Mouse (Mus musculus): ENCODE measurements around the gene Utp3. TPM values are rescaled to one million over a fixed set of nuclear protein-coding genes. Genes with fewer than 3 reads are reported as not detected.
A peak's percentile ranks its signal among the peaks of the same experiment; 100 is the strongest.
"Not testable (repeated sequence)": the region's sequence is repeated elsewhere in the genome, so short reads cannot be mapped to it uniquely, and the experiment has no call there.

Utp3 gene
- 65.0 and 68.5 TPM in 2 replicates for polyA plus RNA-seq (2016; fragmentation: Nextera tagmentation; extraction: Ambion mirVana)

GRCm38 (mm10) chr5:88554086-88554886, at the start of gene Utp3:
Utp3 (plus strand) TSS chr5:88554462.
- Histone ChIP-seq H3K4me1 (peaks cover 23% of the 10 kb centered on the region), H3K27me3 (no peaks in the 10 kb centered on the region), H3K36me3 (replicated peaks) (0 out of 2 replicates have a peak, but pooled peaks cover 9% of the 10 kb centered on the region), H3K4me2 (peak within 1 kb of the TSS; percentile 90), H3K9me3 (no peaks in the 10 kb centered on the region), H3K9ac (peak within 1 kb of the TSS; percentile 92), H3K4me3 (replicated peaks) (peak within 1 kb of the TSS; percentile 86), H3K27ac (peak within 1 kb of the TSS; percentile 91)
- peak; percentile 97 for ATAC-seq (ENCODE audit: low FRiP score)
- under 1% methylated on average over 76 of the region's 76 CpGs for WGBS

- no peak overlapping the region for H3K4me3 ChIP-seq (replicated peaks)
- no peaks in the 10 kb centered on the region for H3K27me3 ChIP-seq
- no peak overlapping the region for H3K27ac ChIP-seq
- 75% methylated on average over 1 of the region's 1 CpGs for WGBS
- no peak overlapping the region for H3K4me2 ChIP-seq
- H3K36me3 ChIP-seq (replicated peaks) = no peaks in the 10 kb centered on the region
- no peaks in the 10 kb centered on the region for H3K4me1 ChIP-seq
- no peak for ATAC-seq (ENCODE audit: low FRiP score)
- no peak overlapping the region for H3K9ac ChIP-seq
- H3K9me3 ChIP-seq = no peaks in the 10 kb centered on the region
These were observed 45.7 kb upstream of the Utp3 start for GRCm38 (mm10) chr5:88508555-88508954.

DNA sequence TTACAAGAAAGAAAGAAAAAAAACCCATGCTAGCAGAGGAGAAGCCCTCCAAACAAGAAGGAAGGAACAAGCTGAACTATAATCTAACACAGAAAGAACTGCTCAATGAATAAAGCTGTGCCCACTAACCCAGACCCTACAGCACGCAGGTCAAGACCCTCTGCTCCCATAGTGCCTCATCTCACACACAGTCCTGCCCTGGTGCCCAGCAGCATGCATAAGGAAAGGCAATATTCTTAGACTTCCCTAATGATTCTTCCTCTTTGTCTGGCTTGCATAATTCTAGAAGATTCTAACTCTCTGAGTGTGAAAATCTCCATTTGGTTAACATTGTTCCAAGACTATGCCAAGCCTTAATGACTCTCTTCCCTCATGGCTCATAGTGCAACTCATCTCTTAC, 45.3 kb upstream of the Utp3 start:
- Histone ChIP-seq H3K9me3 (no peaks in the 10 kb centered on the region), H3K36me3 (replicated peaks) (no peaks in the 10 kb centered on the region), H3K4me3 (replicated peaks) (no peak overlapping the region), H3K4me1 (no peaks in the 10 kb centered on the region), H3K27ac (no peak overlapping the region), H3K4me2 (no peak overlapping the region), H3K9ac (no peak overlapping the region), H3K27me3 (no peaks in the 10 kb centered on the region)
- ATAC-seq (ENCODE audit: low FRiP score) = no peak
- whole genome bisulfite sequencing = 96% methylated on average over 1 of the region's 1 CpGs

GRCm38 (mm10) chr5:88519232-88519631, 35.0 kb upstream of the Utp3 start:
- Histone ChIP-seq H3K36me3 (replicated peaks) (no peaks in the 10 kb centered on the region), H3K27me3 (no peaks in the 10 kb centered on the region), H3K27ac (no peak overlapping the region), H3K4me1 (no peaks in the 10 kb centered on the region), H3K9ac (no peak overlapping the region), H3K9me3 (no peaks in the 10 kb centered on the region), H3K4me2 (no peak overlapping the region), H3K4me3 (replicated peaks) (no peak overlapping the region)
- no peak for ATAC-seq (ENCODE audit: low FRiP score)
- 7% methylated on average over 2 of the region's 2 CpGs for WGBS

- Histone ChIP-seq H3K4me1 (no peaks in the 10 kb centered on the region), H3K36me3 (replicated peaks) (no peaks in the 10 kb centered on the region), H3K27ac (no peak within 1 kb of the TSS), H3K4me3 (replicated peaks) (no peak within 1 kb of the TSS), H3K9me3 (no peaks in the 10 kb centered on the region), H3K9ac (no peak within 1 kb of the TSS), H3K27me3 (no peaks in the 10 kb centered on the region), H3K4me2 (no peak within 1 kb of the TSS)
- no peak for ATAC-seq (ENCODE audit: low FRiP score)
- 87% methylated on average over 3 of the region's 3 CpGs for WGBS
These were observed 26.6 kb upstream of the Utp3 start, which contains the start of gene Jchain for GRCm38 (mm10) chr5:88527657-88528056. Jchain (minus strand) TSS chr5:88527891.

DNA sequence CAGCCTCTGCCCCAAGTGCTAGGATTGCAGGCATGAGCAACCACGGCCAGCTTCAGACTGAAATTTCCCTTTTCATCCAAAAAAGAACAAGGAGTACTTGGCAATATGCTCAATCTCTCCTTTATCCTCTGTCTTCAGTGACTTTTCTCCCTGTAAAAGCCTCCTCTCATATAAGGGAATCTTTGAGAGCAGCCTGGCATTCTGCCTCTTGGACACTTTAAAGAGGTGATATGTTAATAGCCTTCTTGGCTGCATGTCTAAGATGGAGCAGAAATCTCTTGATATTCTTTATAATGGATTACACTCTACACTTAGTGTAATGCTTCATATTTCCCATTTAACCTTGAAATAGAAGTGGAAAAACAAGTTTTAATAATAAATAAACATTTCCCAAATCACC, 23.4 kb upstream of the Utp3 start:
- WGBS = 61% methylated on average over 1 of the region's 1 CpGs
- no peak overlapping the region for H3K27ac ChIP-seq
- no peaks in the 10 kb centered on the region for H3K36me3 ChIP-seq (replicated peaks)

DNA sequence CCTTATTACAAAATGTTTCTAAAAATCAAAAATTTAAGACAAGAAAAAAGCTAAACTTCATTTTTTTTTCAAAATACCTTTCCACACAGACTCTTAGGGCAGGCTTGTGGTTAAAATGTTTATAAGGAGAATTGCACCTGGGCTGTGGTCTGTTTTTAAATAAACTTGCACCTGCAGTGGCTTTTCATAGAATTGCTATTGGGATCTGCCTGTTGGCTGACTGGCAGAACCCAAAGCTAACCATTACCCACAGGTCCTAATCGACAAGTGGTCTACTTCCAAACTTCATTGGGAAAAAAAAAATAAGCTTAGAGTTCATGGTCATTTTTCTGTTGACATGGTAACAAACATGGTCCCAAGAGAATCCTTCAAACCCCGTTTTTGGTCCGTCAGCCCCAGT, 19.6 kb upstream of the Utp3 start:
- no peak overlapping the region for H3K27ac ChIP-seq
- 79% methylated on average over 3 of the region's 3 CpGs for WGBS
- no peaks in the 10 kb centered on the region for H3K36me3 ChIP-seq (replicated peaks)
- H3K4me3 ChIP-seq (replicated peaks) = no peak overlapping the region
- no peak overlapping the region for H3K4me2 ChIP-seq
- H3K27me3 ChIP-seq = no peaks in the 10 kb centered on the region
- no peaks in the 10 kb centered on the region for H3K9me3 ChIP-seq
- no peaks in the 10 kb centered on the region for H3K4me1 ChIP-seq
- no peak overlapping the region for H3K9ac ChIP-seq
- no peak for ATAC-seq (ENCODE audit: low FRiP score)

More for the DNA sequence above, 23.4 kb upstream of the Utp3 start:
- Histone ChIP-seq H3K9ac (no peak overlapping the region), H3K4me1 (no peaks in the 10 kb centered on the region), H3K9me3 (no peaks in the 10 kb centered on the region), H3K27me3 (no peaks in the 10 kb centered on the region), H3K4me2 (no peak overlapping the region), H3K4me3 (replicated peaks) (no peak overlapping the region)
- ATAC-seq (ENCODE audit: low FRiP score) = no peak

- H3K36me3 ChIP-seq (replicated peaks) = no peaks in the 10 kb centered on the region
- no peaks in the 10 kb centered on the region for H3K4me1 ChIP-seq
- H3K9ac ChIP-seq = no peak overlapping the region
- no peaks in the 10 kb centered on the region for H3K9me3 ChIP-seq
- no peak for ATAC-seq (ENCODE audit: low FRiP score)
- H3K4me2 ChIP-seq = no peak overlapping the region
- no peak overlapping the region for H3K4me3 ChIP-seq (replicated peaks)
- no peak overlapping the region for H3K27ac ChIP-seq
- no peaks in the 10 kb centered on the region for H3K27me3 ChIP-seq
These were observed 13.4 kb upstream of the Utp3 start for GRCm38 (mm10) chr5:88540845-88541244.

DNA sequence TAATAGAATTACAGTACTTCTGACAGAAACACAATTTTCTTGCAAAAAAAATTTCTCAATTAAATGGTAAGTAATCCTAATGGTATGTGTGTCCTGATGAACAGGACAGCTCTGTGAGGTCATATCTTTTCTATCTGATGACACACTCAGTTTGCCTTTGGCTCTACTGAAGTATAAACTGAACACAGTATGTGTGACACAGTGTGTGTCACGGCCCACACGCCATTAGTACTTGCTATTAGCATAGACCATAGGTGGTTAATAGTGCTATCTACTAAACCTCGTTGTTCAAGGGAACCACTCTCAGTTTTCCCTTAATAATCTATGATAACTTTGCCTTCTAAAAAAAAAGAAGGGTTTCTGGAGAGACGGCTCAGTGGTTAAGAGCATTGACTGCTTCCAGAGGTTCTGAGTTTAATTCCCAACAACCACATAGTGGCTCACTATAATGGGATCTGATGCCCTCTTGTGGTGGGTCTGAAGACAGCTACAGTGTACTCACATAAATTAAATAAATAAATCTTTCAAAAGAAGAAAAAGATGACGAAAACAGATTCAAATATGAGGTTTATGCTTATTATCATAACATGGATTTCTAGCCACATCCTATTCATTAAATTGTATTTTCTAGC, 11.5 kb upstream of the Utp3 start:
- Histone ChIP-seq H3K9me3 (no peaks in the 10 kb centered on the region), H3K27me3 (no peaks in the 10 kb centered on the region), H3K4me3 (replicated peaks) (no peak overlapping the region), H3K9ac (no peak overlapping the region), H3K4me2 (no peak overlapping the region), H3K4me1 (no peaks in the 10 kb centered on the region), H3K27ac (no peak overlapping the region), H3K36me3 (replicated peaks) (no peaks in the 10 kb centered on the region)
- 59% methylated on average over 5 of the region's 5 CpGs for WGBS
- peak; percentile 68; the same call in 1 of the 2 replicates for ATAC-seq (ENCODE audit: low FRiP score)

DNA sequence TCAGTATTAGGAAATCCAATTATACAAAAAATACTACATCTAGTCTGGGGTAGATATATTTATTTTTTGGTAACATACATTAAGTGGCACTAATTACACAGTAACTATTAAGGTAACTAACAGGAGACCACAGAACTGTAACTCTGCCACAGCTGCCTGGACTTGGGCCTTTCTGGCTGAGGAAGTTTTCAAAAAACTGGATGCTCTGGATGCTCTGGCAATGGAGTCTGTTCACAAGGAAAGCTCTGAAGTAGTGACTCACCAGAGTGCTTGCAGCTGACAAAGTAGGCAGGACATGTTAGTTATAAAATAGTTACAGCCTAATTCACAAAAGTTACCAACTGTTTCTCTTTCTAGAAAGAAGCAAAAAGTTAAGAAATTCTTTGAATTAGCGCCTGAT, 9.9 kb upstream of the Utp3 start:
- not testable (repeated sequence) for H3K9ac ChIP-seq; ATAC-seq (ENCODE audit: low FRiP score); H3K27ac ChIP-seq; H3K4me2 ChIP-seq; H3K27me3 ChIP-seq; H3K9me3 ChIP-seq; H3K4me1 ChIP-seq; H3K36me3 ChIP-seq (replicated peaks); H3K4me3 ChIP-seq (replicated peaks)
- 91% methylated on average over 1 of the region's 1 CpGs for WGBS

DNA sequence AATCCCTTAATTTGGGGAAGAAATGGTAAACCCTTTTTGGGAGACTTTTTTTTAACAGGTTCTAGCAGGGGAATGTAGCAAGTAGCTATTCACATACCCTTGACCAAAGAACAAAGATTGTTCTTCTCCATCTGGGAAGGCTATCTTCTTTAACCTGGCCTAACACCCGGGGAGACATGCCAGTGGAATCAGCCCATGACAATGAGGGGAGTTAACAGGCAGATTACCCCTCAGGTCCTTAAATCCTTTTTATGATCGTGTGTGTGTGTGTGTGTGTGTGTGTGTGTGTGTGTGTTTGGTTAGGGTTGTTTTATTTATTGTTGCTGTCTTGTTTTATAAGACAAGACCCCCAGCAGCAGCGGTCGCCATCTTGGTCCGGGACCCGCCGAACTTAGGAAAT, 8.7 kb upstream of the Utp3 start:
- H3K27ac ChIP-seq = no peak overlapping the region
- no peaks in the 10 kb centered on the region for H3K27me3 ChIP-seq
- H3K9me3 ChIP-seq = no peaks in the 10 kb centered on the region
- no peak for ATAC-seq (ENCODE audit: low FRiP score)
- H3K36me3 ChIP-seq (replicated peaks) = no peaks in the 10 kb centered on the region
- no peaks in the 10 kb centered on the region for H3K4me1 ChIP-seq
- no peak overlapping the region for H3K9ac ChIP-seq
- H3K4me3 ChIP-seq (replicated peaks) = no peak overlapping the region
- 83% methylated on average over 7 of the region's 7 CpGs for WGBS
- H3K4me2 ChIP-seq = no peak overlapping the region

- WGBS = 9% methylated on average over 29 of the region's 29 CpGs
- peak overlapping the region; percentile 64 for H3K4me2 ChIP-seq
- H3K4me3 ChIP-seq (replicated peaks) = peak overlapping the region; percentile 86
- H3K4me1 ChIP-seq = peaks cover 23% of the 10 kb centered on the region
- peak overlapping the region; percentile 91 for H3K27ac ChIP-seq
- H3K27me3 ChIP-seq = no peaks in the 10 kb centered on the region
- ATAC-seq (ENCODE audit: low FRiP score) = peak; percentile 68
- H3K36me3 ChIP-seq (replicated peaks) = 0 out of 2 replicates have a peak, but pooled peaks cover 9% of the 10 kb centered on the region
- H3K9ac ChIP-seq = peak overlapping the region; percentile 70
- no peaks in the 10 kb centered on the region for H3K9me3 ChIP-seq
These were observed 784 bp upstream of the Utp3 start for GRCm38 (mm10) chr5:88553271-88554085.
